Mouse (Mus musculus): Measurements from ENCODE around the gene Nkd1. TPM values are rescaled to one million over a fixed set of nuclear protein-coding genes. Genes with fewer than 3 reads are reported as not detected.

Gene Nkd1
- polyA plus RNA-seq, 1 experiment from 2014 or later, result 57.6 TPM

GRCm38 (mm10) chr8:88555669-88556068, 34.5 kb downstream of the Nkd1 start:
- Histone ChIP-seq H3K4me1 (replicated peaks; ENCODE audit: control insufficient read depth, insufficient read depth, low read length) (no peaks in the 10 kb centered on the region), H3K9me3 (ENCODE audit: control insufficient read depth, low read length) (no peaks in the 10 kb centered on the region), H3K9ac (no peak overlapping the region), H3K36me3 (replicated peaks; ENCODE audit: control insufficient read depth, insufficient read depth) (peaks cover 5% of the 10 kb centered on the region; the same call in 1 of the 2 replicates), H3K27ac (no peak overlapping the region), H3K4me2 (replicated peaks) (no peak overlapping the region), H3K4me3 (replicated peaks; ENCODE audit: low read length) (no peak overlapping the region), H3K27me3 (ENCODE audit: control insufficient read depth, insufficient read depth, low read length) (no peaks in the 10 kb centered on the region)
- DNase-seq (ENCODE audit: low spot score), result no peak
- WGBS, result 73% methylated on average over 4 of the region's 4 CpGs
- no peak for ATAC-seq (ENCODE audit: low FRiP score)

- no peak for ATAC-seq (ENCODE audit: low FRiP score)
Observed at GRCm38 (mm10) chr8:88559985-88560473, 38.9 kb downstream of the Nkd1 start.

GRCm38 (mm10) chr8:88561402-88561801, 40.2 kb downstream of the Nkd1 start:
- no peak for ATAC-seq (ENCODE audit: low FRiP score)

More at GRCm38 (mm10) chr8:88559985-88560473, 38.9 kb downstream of the Nkd1 start:
- Histone ChIP-seq H3K4me2 (replicated peaks) (no peak overlapping the region), H3K36me3 (replicated peaks; ENCODE audit: control insufficient read depth, insufficient read depth) (peaks cover 5% of the 10 kb centered on the region; the same call in 1 of the 2 replicates), H3K27ac (no peak overlapping the region), H3K27me3 (ENCODE audit: control insufficient read depth, insufficient read depth, low read length) (no peaks in the 10 kb centered on the region), H3K9me3 (ENCODE audit: control insufficient read depth, low read length) (no peaks in the 10 kb centered on the region), H3K4me3 (replicated peaks; ENCODE audit: low read length) (no peak overlapping the region), H3K9ac (no peak overlapping the region), H3K4me1 (replicated peaks; ENCODE audit: control insufficient read depth, insufficient read depth, low read length) (0 out of 2 replicates have a peak, but pooled peaks cover 4% of the 10 kb centered on the region)
- DNase-seq (ENCODE audit: low spot score), result no peak
- WGBS, result 86% methylated on average over 6 of the region's 6 CpGs

GRCm38 (mm10) chr8:88564256-88564903, 43.2 kb downstream of the Nkd1 start:
- no peak overlapping the region for H3K4me2 ChIP-seq (replicated peaks)
- WGBS, result 59% methylated on average over 11 of the region's 11 CpGs
- no peak overlapping the region for H3K4me3 ChIP-seq (replicated peaks; ENCODE audit: low read length)
- no peaks in the 10 kb centered on the region for H3K27me3 ChIP-seq (ENCODE audit: control insufficient read depth, insufficient read depth, low read length)
- no peak overlapping the region for H3K27ac ChIP-seq
- DNase-seq (ENCODE audit: low spot score) (no peak), ATAC-seq (ENCODE audit: low FRiP score) (no peak)
- no peaks in the 10 kb centered on the region for H3K9me3 ChIP-seq (ENCODE audit: control insufficient read depth, low read length)
- peaks cover 8% of the 10 kb centered on the region; the same call in 1 of the 2 replicates for H3K4me1 ChIP-seq (replicated peaks; ENCODE audit: control insufficient read depth, insufficient read depth, low read length)
- no peak overlapping the region for H3K9ac ChIP-seq
- no peaks in the 10 kb centered on the region for H3K36me3 ChIP-seq (replicated peaks; ENCODE audit: control insufficient read depth, insufficient read depth)

More at GRCm38 (mm10) chr8:88561402-88561801, 40.2 kb downstream of the Nkd1 start:
- DNase-seq (ENCODE audit: low spot score), result no peak
- Histone ChIP-seq H3K4me2 (replicated peaks) (no peak overlapping the region), H3K36me3 (replicated peaks; ENCODE audit: control insufficient read depth, insufficient read depth) (no peaks in the 10 kb centered on the region; the same call in 1 of the 2 replicates), H3K4me1 (replicated peaks; ENCODE audit: control insufficient read depth, insufficient read depth, low read length) (0 out of 2 replicates have a peak, but pooled peaks cover 4% of the 10 kb centered on the region), H3K9me3 (ENCODE audit: control insufficient read depth, low read length) (no peaks in the 10 kb centered on the region), H3K27ac (no peak overlapping the region), H3K9ac (no peak overlapping the region), H3K27me3 (ENCODE audit: control insufficient read depth, insufficient read depth, low read length) (no peaks in the 10 kb centered on the region), H3K4me3 (replicated peaks; ENCODE audit: low read length) (no peak overlapping the region)
- 89% methylated on average over 3 of the region's 3 CpGs for WGBS

- no peaks in the 10 kb centered on the region for H3K9me3 ChIP-seq (ENCODE audit: control insufficient read depth, low read length)
- DNase-seq (ENCODE audit: low spot score) (no peak), ATAC-seq (ENCODE audit: low FRiP score) (no peak)
- no peak overlapping the region for H3K4me3 ChIP-seq (replicated peaks; ENCODE audit: low read length)
- H3K9ac ChIP-seq, result no peak overlapping the region
- no peaks in the 10 kb centered on the region for H3K36me3 ChIP-seq (replicated peaks; ENCODE audit: control insufficient read depth, insufficient read depth)
- peaks cover 22% of the 10 kb centered on the region; the same call in 1 of the 2 replicates for H3K4me1 ChIP-seq (replicated peaks; ENCODE audit: control insufficient read depth, insufficient read depth, low read length)
- no peak overlapping the region for H3K4me2 ChIP-seq (replicated peaks)
- WGBS, result 74% methylated on average over 4 of the region's 4 CpGs
- no peak overlapping the region for H3K27ac ChIP-seq
- no peaks in the 10 kb centered on the region for H3K27me3 ChIP-seq (ENCODE audit: control insufficient read depth, insufficient read depth, low read length)
Observed at GRCm38 (mm10) chr8:88566119-88566518, 45.0 kb downstream of the Nkd1 start.

GRCm38 (mm10) chr8:88567314-88568121, 46.4 kb downstream of the Nkd1 start:
- Histone ChIP-seq H3K4me2 (replicated peaks) (no peak overlapping the region), H3K27ac (no peak overlapping the region), H3K4me3 (replicated peaks; ENCODE audit: low read length) (no peak overlapping the region), H3K9me3 (ENCODE audit: control insufficient read depth, low read length) (no peaks in the 10 kb centered on the region), H3K27me3 (ENCODE audit: control insufficient read depth, insufficient read depth, low read length) (no peaks in the 10 kb centered on the region), H3K4me1 (replicated peaks; ENCODE audit: control insufficient read depth, insufficient read depth, low read length) (peaks cover 22% of the 10 kb centered on the region; the same call in 1 of the 2 replicates), H3K9ac (no peak overlapping the region), H3K36me3 (replicated peaks; ENCODE audit: control insufficient read depth, insufficient read depth) (no peaks in the 10 kb centered on the region)
- peak; percentile 41 for DNase-seq (ENCODE audit: low spot score)
- 65% methylated on average over 13 of the region's 13 CpGs for WGBS
- ATAC-seq (ENCODE audit: low FRiP score), result no peak

- Histone ChIP-seq H3K9me3 (ENCODE audit: control insufficient read depth, low read length) (no peaks in the 10 kb centered on the region), H3K4me1 (replicated peaks; ENCODE audit: control insufficient read depth, insufficient read depth, low read length) (peaks cover 22% of the 10 kb centered on the region; the same call in 1 of the 2 replicates), H3K27me3 (ENCODE audit: control insufficient read depth, insufficient read depth, low read length) (no peaks in the 10 kb centered on the region), H3K4me3 (replicated peaks; ENCODE audit: low read length) (no peak overlapping the region), H3K9ac (no peak overlapping the region), H3K36me3 (replicated peaks; ENCODE audit: control insufficient read depth, insufficient read depth) (no peaks in the 10 kb centered on the region), H3K27ac (no peak overlapping the region), H3K4me2 (replicated peaks) (no peak overlapping the region)
- no peak for DNase-seq (ENCODE audit: low spot score)
- 96% methylated on average over 3 of the region's 3 CpGs for WGBS
- ATAC-seq (ENCODE audit: low FRiP score), result no peak
Observed at GRCm38 (mm10) chr8:88568211-88568610, 47.1 kb downstream of the Nkd1 start.

GRCm38 (mm10) chr8:88569366-88569765, 48.2 kb downstream of the Nkd1 start:
- H3K4me1 ChIP-seq (replicated peaks; ENCODE audit: control insufficient read depth, insufficient read depth, low read length), result peaks cover 22% of the 10 kb centered on the region; the same call in 1 of the 2 replicates
- H3K4me2 ChIP-seq (replicated peaks), result no peak overlapping the region
- no peaks in the 10 kb centered on the region for H3K36me3 ChIP-seq (replicated peaks; ENCODE audit: control insufficient read depth, insufficient read depth)
- no peak overlapping the region for H3K9ac ChIP-seq
- no peaks in the 10 kb centered on the region for H3K27me3 ChIP-seq (ENCODE audit: control insufficient read depth, insufficient read depth, low read length)
- ATAC-seq (ENCODE audit: low FRiP score), result no peak
- no peak for DNase-seq (ENCODE audit: low spot score)
- H3K27ac ChIP-seq, result no peak overlapping the region
- H3K4me3 ChIP-seq (replicated peaks; ENCODE audit: low read length), result no peak overlapping the region
- WGBS, result 69% methylated on average over 7 of the region's 7 CpGs
- no peaks in the 10 kb centered on the region for H3K9me3 ChIP-seq (ENCODE audit: control insufficient read depth, low read length)

GRCm38 (mm10) chr8:88570293-88570998, 49.3 kb downstream of the Nkd1 start:
- Histone ChIP-seq H3K4me2 (replicated peaks) (no peak overlapping the region), H3K9ac (no peak overlapping the region), H3K4me3 (replicated peaks; ENCODE audit: low read length) (no peak overlapping the region), H3K4me1 (replicated peaks; ENCODE audit: control insufficient read depth, insufficient read depth, low read length) (peaks cover 18% of the 10 kb centered on the region; the same call in 1 of the 2 replicates), H3K27me3 (ENCODE audit: control insufficient read depth, insufficient read depth, low read length) (no peaks in the 10 kb centered on the region), H3K36me3 (replicated peaks; ENCODE audit: control insufficient read depth, insufficient read depth) (no peaks in the 10 kb centered on the region), H3K27ac (no peak overlapping the region), H3K9me3 (ENCODE audit: control insufficient read depth, low read length) (no peaks in the 10 kb centered on the region)
- ATAC-seq (ENCODE audit: low FRiP score) (no peak), DNase-seq (ENCODE audit: low spot score) (no peak)
- 45% methylated on average over 10 of the region's 10 CpGs for WGBS

All from hindbrain, embryonic 14.5 days (tissue).